Mouse (Mus musculus) ovary, adult 18-20 months (tissue): Measurements from ENCODE around the gene Olfr730.

Source experiments
- DNase-seq: peaks from one replicate; pipeline ENCODE4 v3.0.0; 2022; ENCODE audit warnings: low spot score, mixed read lengths

Olfr730 gene

DNA sequence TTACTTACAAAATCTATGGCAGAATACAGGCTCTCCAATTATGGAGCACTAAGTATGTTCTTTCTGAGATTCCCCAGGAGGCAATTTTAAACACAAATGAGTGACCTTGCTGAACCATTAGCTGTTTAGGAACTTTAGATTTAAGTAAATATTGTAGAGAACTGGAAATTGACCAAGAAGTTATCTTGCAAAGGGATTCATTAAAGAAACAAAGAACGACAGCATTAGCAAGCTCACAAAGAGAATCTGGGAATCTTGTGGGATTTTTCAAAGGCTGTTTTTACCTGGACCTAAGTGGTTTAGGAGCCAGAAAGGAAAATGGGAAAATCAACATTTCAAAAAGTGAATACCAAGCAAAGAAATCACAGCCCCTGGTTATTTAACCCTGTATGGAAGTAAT, at the start of gene Olfr730:
Olfr730 (minus strand) TSS at position 101 of the 400 bp plus-strand sequence.
- DNase-seq = no peak

DNA sequence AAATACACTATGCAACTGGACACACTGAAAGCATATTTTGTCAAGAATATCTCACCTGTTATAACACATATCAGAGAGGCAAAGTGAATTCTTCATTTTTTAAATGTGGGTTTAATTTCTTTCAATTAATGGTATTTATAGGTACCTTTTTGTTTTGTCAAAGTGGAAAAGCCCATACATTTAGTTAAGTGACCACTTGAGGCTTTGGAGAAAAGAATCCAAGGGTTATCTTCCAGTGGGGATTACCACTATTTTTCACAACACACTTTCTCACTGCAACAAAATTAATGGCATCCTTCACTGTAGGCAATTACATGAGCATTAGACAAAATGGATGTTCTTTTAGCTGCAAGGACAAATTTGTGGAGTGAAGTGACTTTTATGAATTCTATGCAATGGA, 35.2 kb downstream of the Olfr730 start, which contains the start of gene Olfr729:
Olfr729 (minus strand) TSS at position 101 of the 400 bp plus-strand sequence.
- DNase-seq = no peak

DNA sequence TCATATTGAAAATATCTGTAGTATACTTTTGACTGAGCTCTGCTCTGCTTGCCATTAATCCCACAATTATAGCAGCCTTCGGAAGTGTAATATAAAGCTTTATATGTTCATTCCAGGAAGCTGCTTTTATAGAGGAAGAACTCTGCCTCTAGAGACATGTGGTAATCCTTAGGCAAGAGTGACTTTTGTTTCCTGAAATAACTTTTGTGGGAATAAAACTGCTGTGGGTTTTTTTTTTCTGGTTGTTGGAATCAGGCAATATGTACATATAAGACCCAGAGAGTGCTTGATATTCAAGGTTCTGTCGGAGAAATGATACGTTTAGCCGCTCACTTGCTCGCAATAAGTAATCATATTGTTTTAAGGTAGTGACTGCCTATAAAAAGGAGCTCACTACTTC, 45.4 kb downstream of the Olfr730 start, which contains the start of gene Olfr728:
Olfr728 (minus strand) TSS at position 101 of the 400 bp plus-strand sequence.
- no peak for DNase-seq
